Mouse (Mus musculus): ENCODE results near the gene Vil1. TPM values are rescaled to one million over a fixed set of nuclear protein-coding genes. Genes with fewer than 3 reads are reported as not detected.
A peak's percentile ranks its signal among the peaks of the same experiment; 100 is the strongest.
"Not testable (repeated sequence)": the region's sequence is repeated elsewhere in the genome, so short reads cannot be mapped to it uniquely, and the experiment has no call there.

Vil1 gene
- polyA plus RNA-seq, 1 experiment from 2014 or later = 0.34 TPM

DNA sequence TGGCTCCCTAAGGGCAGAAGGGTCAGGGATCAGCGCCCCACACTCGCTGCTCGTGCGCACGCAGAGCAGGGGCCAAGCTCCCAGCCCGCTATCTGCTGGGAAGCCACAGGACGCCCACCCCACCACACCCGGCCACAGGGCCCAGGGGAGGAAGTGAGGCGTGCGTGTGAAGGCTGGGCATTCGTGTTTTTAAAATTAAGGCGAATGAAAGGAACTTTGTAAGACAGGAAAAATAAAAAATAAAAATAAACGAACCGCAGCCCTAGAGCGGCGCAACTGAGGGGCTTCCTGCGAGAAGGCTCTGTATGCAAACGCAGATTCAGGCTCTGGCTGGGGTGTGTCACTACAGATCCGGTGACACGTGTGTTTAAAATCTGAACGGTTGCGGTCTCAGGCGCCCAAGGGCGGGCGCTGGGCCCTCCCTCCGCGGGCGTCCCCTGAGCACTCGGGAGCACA lies 19.3 kb upstream of the Vil1 start:
- peaks cover 15% of the 10 kb centered on the region for H3K36me3 ChIP-seq
- 4% methylated on average over 29 of the region's 29 CpGs for WGBS
- no peaks in the 10 kb centered on the region for H3K27me3 ChIP-seq
- H3K9ac ChIP-seq = peak overlapping the region; percentile 39
- ATAC-seq (ENCODE audit: borderline replicate concordance, extremely low read depth, low FRiP score, low TSS enrichment) = no peak
- H3K4me3 ChIP-seq = peak overlapping the region; percentile 97
- no peaks in the 10 kb centered on the region for H3K9me3 ChIP-seq
- H3K27ac ChIP-seq = peak overlapping the region; percentile 99
- H3K4me1 ChIP-seq = peaks cover 43% of the 10 kb centered on the region
- peak overlapping the region; percentile 86 for H3K4me2 ChIP-seq

DNA sequence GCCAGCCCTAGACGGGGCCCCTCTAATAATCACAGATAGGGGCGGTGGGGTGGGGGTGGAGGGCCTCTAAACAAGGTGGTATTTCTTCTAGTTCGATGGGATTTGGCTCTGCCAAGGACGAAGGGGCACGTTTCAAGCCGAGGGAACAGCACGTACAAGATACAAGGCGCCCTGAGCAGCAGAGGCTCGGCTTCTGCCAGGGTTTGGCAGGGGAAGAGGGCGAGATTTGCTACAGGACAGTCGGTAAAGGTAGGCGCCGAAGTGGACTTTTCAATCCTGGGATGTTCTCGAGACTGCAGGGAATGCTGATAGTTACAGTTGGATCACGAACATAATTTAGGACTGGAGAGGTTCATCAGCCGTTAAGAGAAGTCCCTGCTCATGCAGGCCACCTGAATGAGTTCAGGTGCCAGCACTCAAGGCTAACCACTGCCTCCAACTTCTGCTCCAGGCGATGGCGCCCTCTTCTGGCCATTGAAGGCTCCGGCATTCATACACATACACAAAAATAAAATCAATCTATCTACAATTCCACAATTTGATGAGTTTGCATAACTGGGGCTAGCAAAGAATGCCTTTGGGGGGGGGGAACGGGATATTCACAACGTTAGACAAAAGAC lies 18.8 kb upstream of the Vil1 start:
- whole genome bisulfite sequencing = 3% methylated on average over 21 of the region's 21 CpGs
- peaks cover 20% of the 10 kb centered on the region for H3K36me3 ChIP-seq
- H3K4me3 ChIP-seq = peak overlapping the region; percentile 97
- no peak for ATAC-seq (ENCODE audit: borderline replicate concordance, extremely low read depth, low FRiP score, low TSS enrichment)
- H3K4me1 ChIP-seq = peaks cover 46% of the 10 kb centered on the region
- peak overlapping the region; percentile 99 for H3K27ac ChIP-seq
- no peaks in the 10 kb centered on the region for H3K9me3 ChIP-seq
- H3K9ac ChIP-seq = peak overlapping the region; percentile 39
- no peaks in the 10 kb centered on the region for H3K27me3 ChIP-seq
- peak overlapping the region; percentile 86 for H3K4me2 ChIP-seq

DNA sequence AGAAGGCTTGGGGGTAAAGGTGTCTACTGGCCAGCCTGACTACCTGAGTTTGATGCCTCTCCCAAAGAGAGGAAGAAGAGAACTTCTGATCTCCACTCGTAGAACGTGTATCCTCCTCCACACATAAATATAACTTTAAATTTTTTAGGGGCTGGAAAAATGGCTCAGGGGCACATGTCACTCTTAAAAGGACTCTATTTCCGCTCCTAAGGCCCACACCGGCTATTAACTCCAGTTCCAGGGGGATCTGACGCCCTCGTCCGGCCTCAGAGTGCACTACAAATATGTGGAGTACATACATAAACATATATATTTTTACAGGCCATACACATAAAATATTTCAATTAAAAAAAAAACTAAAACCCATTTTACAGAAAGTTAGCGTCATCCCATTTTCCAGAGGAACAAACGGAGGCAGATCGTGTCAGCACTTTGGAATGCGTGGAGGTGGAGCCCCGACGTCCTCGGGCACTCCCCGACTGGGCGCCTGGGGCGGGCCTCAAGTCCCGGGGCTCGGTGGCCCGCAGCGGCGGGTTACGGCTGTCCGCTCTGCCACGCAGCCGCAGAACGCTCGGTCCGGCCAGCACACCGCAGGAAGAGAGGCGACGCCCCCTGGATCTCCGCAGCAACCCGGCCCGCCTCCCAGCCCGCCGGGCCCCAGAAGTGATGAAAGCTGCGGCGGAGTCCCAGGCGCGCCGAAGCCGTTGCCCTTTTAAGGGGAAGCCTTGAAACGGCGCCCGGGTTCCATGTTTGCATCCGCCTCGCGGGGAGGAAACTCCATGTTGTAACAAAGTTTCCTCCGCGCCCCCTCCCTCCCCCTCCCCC lies 18.0 kb upstream of the Vil1 start, which contains the start of gene Ctdsp1:
Ctdsp1 (plus strand) TSS at position 586 of the 825 bp plus-strand sequence.
- Histone ChIP-seq H3K9me3 (no peaks in the 10 kb centered on the region), H3K4me2 (peak within 1 kb of the TSS; percentile 86), H3K27ac (peak within 1 kb of the TSS; percentile 99), H3K27me3 (no peaks in the 10 kb centered on the region), H3K4me3 (peak within 1 kb of the TSS; percentile 97), H3K36me3 (peaks cover 21% of the 10 kb centered on the region), H3K9ac (peak within 1 kb of the TSS; percentile 99), H3K4me1 (peaks cover 46% of the 10 kb centered on the region)
- peak; percentile 78 for ATAC-seq (ENCODE audit: borderline replicate concordance, extremely low read depth, low FRiP score, low TSS enrichment)
- 3% methylated on average over 47 of the region's 51 CpGs for WGBS

DNA sequence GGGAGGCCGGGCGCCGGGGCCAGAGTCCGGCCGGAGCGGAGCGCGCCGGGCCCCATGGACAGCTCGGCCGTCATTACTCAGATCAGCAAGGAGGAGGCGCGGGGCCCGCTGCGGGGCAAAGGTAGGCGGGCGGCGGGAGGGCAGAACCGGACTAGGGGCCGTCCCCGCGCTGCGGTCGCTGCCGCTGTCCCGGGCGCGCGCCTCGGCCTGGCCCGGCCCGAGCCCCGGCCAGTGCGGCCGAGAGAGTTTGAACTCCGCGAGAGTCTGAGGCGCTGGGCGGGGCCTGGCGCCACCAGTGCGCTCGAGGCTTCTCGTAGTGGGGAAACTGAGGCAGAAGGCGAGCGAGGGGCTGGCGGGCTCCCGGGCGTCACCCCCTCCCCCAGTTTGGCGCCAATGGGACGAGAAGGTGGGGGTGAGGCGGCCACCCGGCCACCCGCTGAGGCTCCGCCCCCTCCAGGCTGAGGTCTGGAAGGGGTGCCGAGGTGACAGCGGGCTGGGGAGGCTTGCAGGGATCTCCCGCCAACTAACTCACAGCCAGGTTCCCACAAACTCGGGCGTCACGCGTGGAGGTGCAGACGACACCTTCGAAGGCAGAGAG lies 17.2 kb upstream of the Vil1 start:
- under 1% methylated on average over 60 of the region's 63 CpGs for WGBS
- ATAC-seq (ENCODE audit: borderline replicate concordance, extremely low read depth, low FRiP score, low TSS enrichment) = peak; percentile 43
- Histone ChIP-seq H3K9me3 (no peaks in the 10 kb centered on the region), H3K4me1 (peaks cover 51% of the 10 kb centered on the region), H3K27me3 (no peaks in the 10 kb centered on the region), H3K9ac (peak overlapping the region; percentile 99), H3K27ac (peak overlapping the region; percentile 99), H3K36me3 (peaks cover 21% of the 10 kb centered on the region), H3K4me2 (peak overlapping the region; percentile 86), H3K4me3 (peak overlapping the region; percentile 97)

DNA sequence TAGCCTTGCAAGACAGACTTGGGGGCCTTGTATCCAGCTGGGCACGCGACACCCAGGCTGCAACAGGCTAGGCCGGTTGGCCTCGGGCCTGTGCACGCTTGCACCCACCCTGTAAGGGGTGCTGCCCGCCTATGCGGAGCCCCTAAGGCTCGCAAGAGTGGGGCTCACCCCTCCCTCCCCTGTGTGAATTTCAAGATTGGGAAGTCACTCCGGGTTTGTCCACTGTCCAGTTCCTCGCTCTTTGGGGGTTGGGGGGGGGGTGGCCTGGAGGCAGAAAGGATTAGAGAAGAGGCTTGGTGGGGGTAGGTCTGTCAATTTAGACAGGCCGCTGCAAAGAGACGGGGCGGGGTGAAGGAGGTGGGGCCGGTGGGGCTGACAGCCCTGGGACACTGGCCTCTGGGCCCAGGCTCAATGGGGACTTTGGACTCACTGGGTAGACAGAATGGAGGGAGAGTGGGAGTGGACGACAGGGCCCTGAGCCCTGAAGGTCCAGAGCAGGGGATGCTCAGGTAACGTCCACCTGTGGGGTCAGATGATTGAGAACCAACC lies 16.7 kb upstream of the Vil1 start:
- Histone ChIP-seq H3K27ac (peak overlapping the region; percentile 99), H3K27me3 (no peaks in the 10 kb centered on the region), H3K4me1 (peaks cover 47% of the 10 kb centered on the region), H3K9ac (peak overlapping the region; percentile 99), H3K9me3 (no peaks in the 10 kb centered on the region), H3K36me3 (peaks cover 21% of the 10 kb centered on the region), H3K4me2 (peak overlapping the region; percentile 86), H3K4me3 (peak overlapping the region; percentile 97)
- under 1% methylated on average over 16 of the region's 16 CpGs for WGBS
- ATAC-seq (ENCODE audit: borderline replicate concordance, extremely low read depth, low FRiP score, low TSS enrichment) = peak; percentile 4; the same call in 1 of the 2 replicates

DNA sequence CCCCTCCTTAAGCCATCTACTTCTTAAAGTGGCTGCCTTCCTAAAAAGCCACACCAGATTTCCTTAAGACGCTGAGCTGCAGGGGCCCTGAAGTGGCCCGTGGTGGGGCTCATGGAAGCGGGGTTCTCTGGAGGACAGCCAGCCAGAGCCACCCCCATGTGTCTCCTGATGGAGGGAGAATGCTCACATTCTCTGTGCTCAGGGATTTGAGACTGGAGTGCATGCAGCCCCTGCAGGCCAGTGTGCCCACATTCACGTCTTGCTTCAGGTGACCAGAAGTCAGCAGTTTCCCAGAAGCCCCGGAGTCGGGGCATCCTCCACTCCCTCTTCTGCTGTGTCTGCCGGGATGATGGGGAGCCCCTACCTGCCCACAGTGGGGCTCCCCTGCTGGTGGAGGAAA lies 16.2 kb upstream of the Vil1 start:
- H3K4me1 ChIP-seq = peaks cover 43% of the 10 kb centered on the region
- no peaks in the 10 kb centered on the region for H3K9me3 ChIP-seq
- peaks cover 21% of the 10 kb centered on the region for H3K36me3 ChIP-seq
- H3K27me3 ChIP-seq = no peaks in the 10 kb centered on the region
- peak overlapping the region; percentile 97 for H3K4me3 ChIP-seq
- peak overlapping the region; percentile 99 for H3K27ac ChIP-seq
- 33% methylated on average over 7 of the region's 7 CpGs for WGBS
- ATAC-seq (ENCODE audit: borderline replicate concordance, extremely low read depth, low FRiP score, low TSS enrichment) = no peak
- H3K4me2 ChIP-seq = peak overlapping the region; percentile 86
- H3K9ac ChIP-seq = peak overlapping the region; percentile 99

DNA sequence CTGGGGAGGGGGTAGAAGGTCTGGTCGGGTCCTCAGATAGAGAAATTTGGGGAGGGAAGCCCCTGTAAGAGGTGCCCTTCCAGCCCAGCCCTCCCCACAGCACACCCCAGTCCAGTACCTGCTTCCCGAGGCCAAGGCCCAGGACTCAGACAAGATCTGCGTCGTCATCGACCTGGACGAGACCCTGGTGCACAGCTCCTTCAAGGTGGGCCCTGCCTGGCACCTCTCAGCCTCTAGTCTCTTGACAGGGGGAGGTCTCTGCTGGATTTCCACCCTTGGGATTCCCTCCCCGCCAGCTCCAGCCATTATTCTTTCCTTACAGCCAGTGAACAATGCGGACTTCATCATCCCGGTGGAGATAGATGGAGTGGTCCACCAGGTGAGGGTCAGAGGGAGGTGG lies 15.5 kb upstream of the Vil1 start:
- no peak for ATAC-seq (ENCODE audit: borderline replicate concordance, extremely low read depth, low FRiP score, low TSS enrichment)
- peaks cover 44% of the 10 kb centered on the region for H3K4me1 ChIP-seq
- H3K36me3 ChIP-seq = peaks cover 21% of the 10 kb centered on the region
- no peaks in the 10 kb centered on the region for H3K9me3 ChIP-seq
- H3K27ac ChIP-seq = no peak overlapping the region
- peak overlapping the region; percentile 97 for H3K4me3 ChIP-seq
- H3K9ac ChIP-seq = no peak overlapping the region
- peak overlapping the region; percentile 86 for H3K4me2 ChIP-seq
- WGBS = 78% methylated on average over 9 of the region's 9 CpGs
- no peaks in the 10 kb centered on the region for H3K27me3 ChIP-seq

DNA sequence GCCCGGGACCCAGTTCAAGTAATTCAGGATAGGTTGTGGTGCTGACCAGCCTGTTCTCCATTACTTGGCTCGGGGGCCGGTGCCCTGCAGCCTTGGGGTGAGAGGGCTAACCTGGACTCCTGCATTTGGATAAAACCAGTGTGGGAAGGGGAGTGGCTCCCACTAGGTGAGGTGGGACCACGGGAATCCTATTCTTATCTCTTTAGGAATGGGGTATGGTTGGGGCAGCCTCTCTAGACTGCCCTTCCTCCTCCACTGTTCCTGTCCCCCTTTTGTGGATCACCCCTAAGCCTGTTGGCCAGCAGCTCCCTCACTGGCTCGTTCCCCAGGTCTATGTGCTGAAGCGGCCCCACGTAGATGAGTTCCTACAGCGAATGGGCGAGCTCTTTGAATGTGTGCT lies 14.9 kb upstream of the Vil1 start:
- Histone ChIP-seq H3K4me1 (peaks cover 43% of the 10 kb centered on the region), H3K9me3 (no peaks in the 10 kb centered on the region), H3K4me3 (no peak overlapping the region), H3K4me2 (no peak overlapping the region), H3K27ac (no peak overlapping the region), H3K36me3 (peaks cover 21% of the 10 kb centered on the region), H3K27me3 (no peaks in the 10 kb centered on the region), H3K9ac (no peak overlapping the region; the same call in 1 of the 2 replicates)
- 86% methylated on average over 9 of the region's 9 CpGs for WGBS
- no peak for ATAC-seq (ENCODE audit: borderline replicate concordance, extremely low read depth, low FRiP score, low TSS enrichment)

DNA sequence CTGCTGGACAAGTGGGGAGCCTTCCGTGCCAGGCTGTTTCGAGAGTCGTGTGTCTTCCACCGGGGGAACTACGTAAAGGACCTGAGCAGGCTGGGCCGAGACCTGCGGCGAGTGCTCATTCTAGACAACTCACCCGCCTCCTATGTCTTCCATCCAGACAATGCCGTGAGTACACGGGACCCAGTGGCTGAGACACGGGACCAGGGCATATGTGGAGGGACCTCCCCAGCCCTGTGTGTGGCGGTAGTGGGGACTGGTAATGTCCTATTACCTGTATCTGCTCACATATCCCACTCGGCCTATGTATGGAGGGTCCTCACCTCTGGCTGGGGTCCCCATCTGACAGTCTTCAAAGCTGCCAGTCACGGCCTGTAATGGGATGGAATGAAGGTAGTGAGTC lies 14.3 kb upstream of the Vil1 start:
- Histone ChIP-seq H3K9me3 (no peaks in the 10 kb centered on the region), H3K27ac (no peak overlapping the region), H3K36me3 (peaks cover 21% of the 10 kb centered on the region), H3K27me3 (no peaks in the 10 kb centered on the region), H3K4me1 (peaks cover 37% of the 10 kb centered on the region), H3K4me2 (no peak overlapping the region), H3K9ac (no peak overlapping the region), H3K4me3 (no peak overlapping the region)
- ATAC-seq (ENCODE audit: borderline replicate concordance, extremely low read depth, low FRiP score, low TSS enrichment) = no peak
- 89% methylated on average over 15 of the region's 15 CpGs for WGBS

DNA sequence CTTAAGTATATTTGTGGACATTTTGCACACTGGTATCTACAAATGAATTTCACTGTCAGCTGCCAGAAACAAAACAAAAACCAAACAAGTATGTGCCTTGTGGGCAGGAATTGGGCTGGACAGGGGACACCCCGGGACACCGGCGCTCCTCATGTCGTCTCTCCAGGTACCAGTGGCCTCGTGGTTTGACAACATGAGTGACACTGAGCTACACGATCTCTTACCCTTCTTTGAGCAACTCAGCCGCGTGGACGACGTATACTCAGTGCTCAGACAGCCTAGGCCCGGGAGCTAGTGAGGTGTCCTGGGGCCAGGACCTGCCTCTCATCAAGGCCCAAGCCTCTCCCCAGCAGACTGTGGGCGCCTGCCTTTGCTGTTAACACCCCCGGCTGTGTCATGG lies 13.9 kb upstream of the Vil1 start:
- no peak for ATAC-seq (ENCODE audit: borderline replicate concordance, extremely low read depth, low FRiP score, low TSS enrichment)
- H3K4me2 ChIP-seq = no peak overlapping the region
- WGBS = 84% methylated on average over 13 of the region's 13 CpGs
- no peak overlapping the region for H3K27ac ChIP-seq
- no peaks in the 10 kb centered on the region for H3K27me3 ChIP-seq
- H3K36me3 ChIP-seq = peaks cover 21% of the 10 kb centered on the region
- no peak overlapping the region for H3K4me3 ChIP-seq
- peaks cover 33% of the 10 kb centered on the region for H3K4me1 ChIP-seq
- H3K9ac ChIP-seq = no peak overlapping the region
- no peaks in the 10 kb centered on the region for H3K9me3 ChIP-seq

DNA sequence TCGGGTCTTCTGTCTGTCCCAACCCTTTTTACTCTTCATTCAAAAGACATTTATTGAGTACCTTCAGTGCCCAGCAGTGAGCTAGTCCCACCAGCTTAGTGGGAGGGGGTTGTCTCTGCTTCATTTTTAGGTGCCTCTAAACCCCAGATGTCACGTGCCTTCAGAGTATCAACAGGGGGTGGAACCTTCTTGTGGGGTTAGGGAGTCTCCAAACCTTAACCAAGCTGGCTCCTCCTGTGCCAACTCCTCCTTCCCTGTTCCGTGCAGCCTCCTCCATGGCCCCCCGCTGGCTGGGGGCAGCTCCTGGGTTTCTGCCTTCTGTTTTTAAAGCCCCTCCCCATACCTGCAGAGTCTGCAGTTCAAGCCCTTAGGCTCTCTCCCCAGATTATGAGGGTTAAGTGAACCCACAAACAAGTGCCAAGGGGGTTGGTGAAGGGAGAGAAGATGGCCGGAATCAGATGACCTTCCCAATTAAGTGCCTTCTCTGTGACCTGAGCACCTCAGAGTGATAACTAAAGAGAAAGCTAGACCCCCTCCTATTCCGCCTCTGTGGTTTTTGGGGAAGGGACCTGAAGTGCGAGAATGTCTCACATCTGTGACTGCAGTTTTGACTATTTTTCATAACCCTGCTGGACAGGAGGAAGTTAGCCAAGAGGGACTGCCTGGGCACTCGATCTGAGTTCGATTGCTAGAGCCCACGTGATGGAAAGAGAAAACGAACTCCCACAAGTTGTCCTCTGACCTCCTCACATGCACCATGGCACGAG lies 12.5 kb upstream of the Vil1 start:
- WGBS = 3% methylated on average over 12 of the region's 12 CpGs
- Histone ChIP-seq H3K4me3 (peak overlapping the region; percentile 46; the same call in 1 of the 2 replicates), H3K36me3 (peaks cover 21% of the 10 kb centered on the region), H3K4me1 (peaks cover 25% of the 10 kb centered on the region), H3K4me2 (peak overlapping the region; percentile 93), H3K9ac (peak overlapping the region; percentile 16; the same call in 1 of the 2 replicates), H3K27ac (peak overlapping the region; percentile 93)
- H3K9me3 ChIP-seq; H3K27me3 ChIP-seq; ATAC-seq (ENCODE audit: borderline replicate concordance, extremely low read depth, low FRiP score, low TSS enrichment): not testable (repeated sequence)

Measured in lung, embryonic 15.5 days (tissue).